Mouse (Mus musculus): ENCODE results near the gene Sde2. TPM values are rescaled to one million over a fixed set of nuclear protein-coding genes. Genes with fewer than 3 reads are reported as not detected.
"Not testable (repeated sequence)": the region's sequence is repeated elsewhere in the genome, so short reads cannot be mapped to it uniquely, and the experiment has no call there.

The Sde2 gene
- total RNA-seq, 2 experiments from 2014 or later: 8.7 to 11.4 TPM

DNA sequence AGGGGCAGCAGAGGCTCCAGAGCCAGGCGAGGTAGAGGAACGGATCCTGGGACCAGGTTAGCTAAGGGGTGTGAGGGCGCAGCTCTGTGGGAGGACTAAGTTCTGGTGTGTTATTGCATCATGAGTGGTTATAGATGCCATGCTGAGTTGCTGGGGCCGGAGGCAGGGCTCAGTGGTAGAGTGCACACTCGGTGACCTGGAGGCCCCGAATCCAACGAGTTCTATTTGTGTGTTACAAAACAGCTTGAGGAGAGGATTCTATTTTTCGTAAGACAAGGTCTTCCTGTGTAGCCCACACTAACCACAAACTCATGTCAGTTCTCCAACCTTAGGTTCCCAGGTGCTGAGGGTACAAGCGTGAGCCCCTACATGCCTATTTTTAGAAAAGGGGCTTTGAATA lies 33.6 kb downstream of the Sde2 start:
- DNase-seq: no peak

DNA sequence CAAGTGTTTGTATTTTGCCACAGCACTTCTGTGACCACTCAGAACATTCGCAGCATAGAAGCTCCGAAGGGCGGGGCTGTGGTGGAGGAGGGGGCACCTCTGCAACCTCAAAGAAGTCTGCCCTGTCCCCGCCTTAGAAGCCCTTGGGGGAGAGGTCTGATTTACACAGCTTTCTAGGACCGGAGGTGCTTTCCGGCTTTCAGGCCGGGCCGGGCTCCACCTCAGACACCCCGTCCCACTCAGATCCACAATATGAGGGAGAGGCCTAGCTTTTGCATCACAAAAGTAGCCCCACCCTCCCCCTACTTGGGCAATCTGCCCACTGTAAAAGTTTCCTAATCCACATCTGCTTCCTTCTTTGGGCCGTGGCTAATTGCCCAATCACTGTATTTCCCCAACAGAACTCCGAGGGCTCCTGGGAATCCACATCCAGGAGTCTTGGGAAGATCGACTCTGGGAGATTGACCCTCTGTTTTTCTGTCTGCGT lies 37.7 kb downstream of the Sde2 start:
- DNase-seq: peak; percentile 81

DNA sequence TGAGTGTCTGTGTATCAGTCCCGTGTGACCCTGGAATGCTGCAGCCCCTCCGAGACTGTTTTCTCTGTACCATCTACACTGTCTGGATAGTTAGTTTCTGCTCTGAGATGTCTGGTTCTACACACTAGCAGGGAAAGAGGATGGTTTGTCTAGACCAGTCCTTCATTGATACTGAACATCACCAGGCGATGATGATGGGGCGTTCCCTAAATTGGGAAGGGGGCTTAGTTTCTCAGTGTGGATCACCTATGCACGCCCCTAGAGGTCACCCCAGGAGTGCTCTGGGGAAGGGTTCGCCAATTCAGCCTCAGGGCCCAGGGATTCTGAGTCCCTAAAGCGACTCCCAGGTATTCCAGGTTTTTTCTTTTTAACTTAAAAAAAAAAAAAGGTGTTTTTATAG lies 38.2 kb downstream of the Sde2 start:
- no peak for DNase-seq

DNA sequence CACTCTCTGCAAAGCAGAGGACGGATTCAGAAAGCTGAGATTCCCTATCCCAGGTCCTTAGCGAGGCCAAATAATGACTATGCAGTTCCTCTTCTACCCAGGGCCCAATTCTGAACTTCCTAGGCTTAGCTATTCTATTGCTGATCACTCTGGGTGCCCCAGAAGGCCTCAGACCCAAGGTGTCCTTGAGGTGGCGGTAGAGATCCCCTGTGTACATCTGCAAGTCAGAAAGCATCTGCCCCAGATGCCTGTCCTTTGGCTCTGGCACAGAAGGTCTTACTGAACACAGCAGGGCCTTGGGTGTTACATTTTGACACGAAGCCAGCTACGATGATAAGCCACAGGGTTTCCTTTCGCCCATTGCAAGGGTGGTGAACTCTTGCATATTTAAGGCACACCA lies 38.9 kb downstream of the Sde2 start:
- DNase-seq: no peak

DNA sequence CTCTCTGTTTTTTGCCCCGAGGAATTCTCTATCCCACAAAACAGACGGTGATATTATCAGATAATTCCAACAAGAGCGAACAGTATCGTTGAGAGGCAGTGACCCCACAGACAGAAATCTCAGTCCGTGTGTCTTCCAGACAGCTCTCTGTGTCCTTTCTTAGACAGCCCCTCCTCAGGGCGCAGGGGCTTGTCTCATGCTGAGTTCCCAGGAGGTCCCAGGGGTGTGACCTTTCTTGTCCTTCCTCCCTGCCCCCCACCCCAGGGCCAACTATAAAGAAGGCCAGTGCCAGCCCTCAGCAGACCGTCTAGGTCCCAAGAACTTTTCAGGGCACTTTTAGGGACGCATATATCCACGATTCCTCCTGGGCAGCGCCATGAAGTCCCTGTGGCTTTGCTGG lies 41.9 kb downstream of the Sde2 start, which contains the start of gene Lefty2:
TSS of gene Lefty2 (plus strand) at position 301 of the 400 bp plus-strand sequence.
- DNase-seq: no peak

DNA sequence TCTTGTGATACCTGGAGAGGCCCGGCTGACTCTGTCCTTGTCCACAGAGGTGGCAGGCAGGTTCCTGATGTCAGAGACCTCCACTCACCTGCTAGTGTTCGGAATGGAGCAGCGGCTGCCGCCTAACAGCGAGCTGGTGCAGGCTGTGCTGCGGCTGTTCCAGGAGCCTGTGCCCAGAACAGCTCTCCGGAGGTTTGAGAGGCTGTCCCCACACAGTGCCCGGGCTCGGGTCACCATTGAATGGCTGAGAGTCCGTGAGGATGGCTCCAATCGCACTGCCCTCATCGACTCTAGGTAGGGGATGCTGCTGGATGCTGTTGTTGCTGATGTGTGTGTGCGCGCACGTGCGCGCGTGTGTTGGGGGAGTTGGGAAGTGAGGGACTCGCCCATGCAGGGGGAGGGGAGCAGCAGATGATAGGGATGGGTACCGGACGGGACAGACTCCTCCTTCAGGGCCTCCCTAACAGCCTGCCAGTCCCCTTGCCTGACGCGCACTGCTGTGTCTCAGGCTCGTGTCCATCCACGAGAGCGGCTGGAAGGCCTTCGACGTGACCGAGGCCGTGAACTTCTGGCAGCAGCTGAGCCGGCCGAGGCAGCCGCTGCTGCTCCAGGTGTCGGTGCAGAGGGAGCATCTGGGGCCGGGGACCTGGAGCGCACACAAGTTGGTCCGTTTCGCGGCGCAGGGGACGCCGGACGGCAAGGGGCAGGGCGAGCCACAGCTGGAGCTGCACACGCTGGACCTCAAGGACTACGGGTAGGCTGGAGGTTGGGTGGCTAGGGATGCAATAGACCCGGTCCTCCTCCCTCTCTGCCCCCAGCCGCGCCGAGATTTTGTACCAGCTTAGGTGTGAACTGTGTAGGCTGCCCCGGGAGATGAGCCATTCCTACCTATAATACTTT lies 43.4 kb downstream of the Sde2 start:
- not testable (repeated sequence) for DNase-seq

DNA sequence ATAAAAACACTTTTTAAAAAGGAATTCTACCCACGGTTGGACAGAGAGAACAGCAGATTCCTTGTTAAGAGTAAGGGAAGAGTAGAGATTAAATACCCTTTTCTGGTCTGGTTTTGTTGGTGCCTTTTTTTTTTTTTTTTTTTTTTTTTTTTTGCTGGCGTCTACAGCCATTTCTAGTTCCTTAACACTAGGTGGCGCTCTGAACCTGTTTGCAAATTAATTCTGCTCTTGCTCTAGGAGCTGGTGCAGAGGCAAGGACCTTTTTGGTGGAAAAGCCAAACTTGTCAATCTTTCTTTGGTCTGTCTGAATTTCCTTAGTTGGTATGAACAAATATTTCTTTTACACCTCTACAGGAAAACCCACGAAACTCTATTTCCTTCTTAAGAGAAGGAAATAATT lies 50.2 kb downstream of the Sde2 start:
- DNase-seq: no peak

DNA sequence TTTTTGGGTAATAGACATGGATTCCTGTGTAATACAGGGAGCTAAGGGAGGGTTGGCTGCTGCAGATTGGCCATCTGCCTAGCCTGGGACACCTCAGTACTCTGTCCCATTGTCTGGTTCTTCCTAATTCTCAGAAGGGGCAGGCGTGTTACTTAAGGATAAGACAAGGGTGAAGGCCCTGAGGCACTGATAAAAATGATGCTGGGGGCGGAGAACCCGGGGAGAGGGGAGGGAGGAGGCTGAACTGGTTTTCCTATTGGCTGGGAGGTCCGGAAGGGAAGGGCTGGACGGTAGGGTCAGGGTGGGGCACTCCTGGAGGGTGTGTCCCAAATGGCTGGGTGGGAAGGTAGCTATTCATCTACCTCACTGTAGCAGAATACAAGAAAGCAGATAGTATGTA lies 52.0 kb downstream of the Sde2 start:
- DNase-seq: no peak

DNA sequence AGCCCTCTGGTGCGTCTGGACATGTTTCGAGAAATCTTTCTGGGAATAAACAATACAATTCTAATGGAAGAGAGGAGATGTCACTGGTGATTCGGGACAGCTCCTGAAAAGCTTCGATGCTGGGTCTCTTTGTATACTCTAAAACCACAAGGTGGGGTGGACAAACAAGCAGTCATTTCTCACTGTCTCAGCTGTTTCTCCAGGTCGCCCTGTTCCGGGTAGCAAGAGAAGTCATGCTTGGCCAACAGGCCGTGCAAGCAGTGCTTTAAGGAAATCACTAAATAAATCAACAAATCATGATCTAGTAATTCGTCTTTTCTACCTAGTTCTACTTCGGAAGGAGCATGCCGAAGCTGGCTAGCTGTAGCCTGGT lies 52.7 kb downstream of the Sde2 start:
- DNase-seq: no peak

DNA sequence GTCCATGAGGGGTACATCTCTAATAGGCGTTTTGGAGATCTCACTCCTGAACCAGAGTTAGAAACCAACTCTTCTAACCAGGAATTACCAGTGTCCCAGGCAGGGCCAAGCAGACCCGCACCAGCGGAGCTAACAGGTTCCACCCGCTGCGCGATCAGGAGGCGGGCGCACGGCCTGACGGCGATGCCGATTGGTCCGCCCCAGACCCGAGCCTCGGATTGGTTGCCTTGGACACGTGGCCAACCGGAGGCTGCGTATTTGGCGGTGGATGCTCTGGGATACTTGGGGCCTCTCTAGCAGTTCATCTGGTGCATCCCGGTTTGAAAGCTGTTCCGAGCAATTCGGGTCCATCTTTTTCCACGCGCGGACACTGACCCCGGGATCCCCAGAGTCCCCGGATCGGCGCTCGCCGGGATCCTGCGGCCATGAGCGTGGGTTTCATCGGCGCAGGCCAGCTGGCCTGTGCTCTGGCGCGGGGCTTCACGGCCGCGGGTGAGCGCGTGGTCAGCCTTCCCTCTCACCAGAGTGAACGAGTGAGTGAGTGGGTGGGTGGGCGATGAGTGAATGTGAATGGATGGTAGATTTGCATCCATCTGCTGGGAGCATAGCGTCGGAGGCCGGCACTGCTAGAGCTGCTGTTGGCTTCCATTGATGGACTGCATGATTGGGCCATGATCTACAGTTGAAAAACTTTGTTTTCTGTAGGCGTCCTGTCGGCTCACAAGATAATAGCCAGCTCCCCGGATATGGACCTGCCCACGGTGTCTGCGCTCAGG lies 53.3 kb downstream of the Sde2 start, which contains the start of gene Pycr2:
TSS of gene Pycr2 (plus strand) at position 255 of the 776 bp plus-strand sequence.
- DNase-seq: peak; percentile 93

DNA sequence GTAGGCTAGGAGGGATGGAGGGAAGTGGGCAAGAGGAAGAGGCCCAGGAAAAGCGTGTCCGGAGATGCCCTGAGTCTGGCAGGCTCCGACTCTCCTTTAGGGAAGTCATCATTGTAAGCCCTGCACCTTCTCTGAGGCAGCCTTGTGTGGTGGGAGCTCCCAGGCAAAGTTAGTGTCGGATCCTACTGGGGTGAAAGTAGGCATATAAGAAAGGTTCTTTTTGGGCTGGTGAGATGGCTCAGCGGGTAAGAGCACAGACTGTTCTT lies 53.8 kb downstream of the Sde2 start:
- DNase-seq: no peak

DNA sequence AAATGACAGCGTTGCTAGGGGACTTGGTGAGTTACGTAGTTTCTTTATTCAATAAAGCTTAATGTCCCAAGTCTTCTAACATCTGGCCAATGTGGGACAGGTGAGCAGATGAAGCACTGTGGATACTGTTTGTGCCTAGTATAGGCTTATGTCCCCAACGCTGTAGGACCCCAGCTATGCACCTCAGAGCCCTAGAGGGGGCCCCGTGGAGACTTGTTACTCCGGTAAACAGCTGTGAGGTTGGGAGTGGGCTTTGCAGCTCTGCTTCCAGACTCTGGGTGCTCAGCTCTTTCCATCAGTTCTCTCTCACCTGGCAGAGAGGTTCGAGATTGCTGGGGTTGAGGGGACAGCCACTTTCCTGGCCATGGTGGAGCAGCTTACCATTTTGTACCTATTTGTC lies 54.4 kb downstream of the Sde2 start:
- no peak for DNase-seq

DNA sequence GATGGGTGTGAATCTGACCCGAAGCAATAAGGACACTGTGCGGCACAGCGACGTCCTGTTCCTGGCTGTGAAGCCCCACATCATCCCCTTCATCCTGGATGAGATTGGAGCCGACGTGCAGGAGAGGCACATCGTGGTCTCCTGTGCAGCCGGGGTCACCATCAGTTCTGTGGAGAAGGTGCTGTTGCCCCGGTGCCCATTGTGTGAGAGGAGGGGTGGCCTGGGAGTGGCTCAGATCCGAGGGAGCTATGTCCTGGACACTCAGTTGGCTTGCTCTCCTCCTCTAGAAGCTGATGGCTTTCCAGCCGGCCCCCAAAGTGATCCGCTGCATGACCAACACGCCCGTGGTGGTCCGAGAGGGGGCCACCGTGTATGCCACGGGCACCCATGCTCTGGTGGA lies 54.9 kb downstream of the Sde2 start:
- DNase-seq: no peak

DNA sequence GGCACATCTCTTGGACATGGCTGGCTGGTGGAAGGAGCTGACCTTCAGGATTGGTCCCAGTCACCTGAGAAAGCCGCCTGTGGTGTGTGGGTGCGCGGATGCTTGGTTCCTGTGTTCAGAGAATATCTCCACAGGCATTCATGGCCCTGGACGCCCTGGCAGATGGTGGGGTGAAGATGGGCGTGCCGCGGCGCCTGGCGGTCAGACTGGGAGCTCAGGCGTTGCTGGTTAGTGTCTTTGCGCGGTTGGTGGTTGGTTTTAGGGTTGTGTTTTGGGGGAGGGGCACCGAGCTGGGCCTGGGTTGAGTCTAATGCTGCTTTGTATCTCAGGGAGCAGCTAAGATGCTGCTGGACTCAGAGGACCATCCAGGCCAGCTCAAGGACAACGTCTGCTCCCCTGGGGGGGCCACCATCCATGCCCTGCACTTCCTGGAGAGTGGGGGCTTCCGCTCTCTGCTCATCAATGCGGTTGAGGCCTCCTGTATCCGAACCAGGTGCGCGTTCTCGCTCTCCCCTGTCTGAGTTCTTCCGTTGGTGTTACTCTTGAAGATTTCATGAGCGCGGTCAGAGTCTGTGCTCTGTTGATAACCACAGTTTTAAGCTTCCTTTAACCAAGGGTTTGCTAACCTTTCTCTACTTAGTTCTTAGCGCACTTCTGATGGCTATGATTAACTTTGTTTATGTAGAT lies 55.7 kb downstream of the Sde2 start:
- DNase-seq: no peak

DNA sequence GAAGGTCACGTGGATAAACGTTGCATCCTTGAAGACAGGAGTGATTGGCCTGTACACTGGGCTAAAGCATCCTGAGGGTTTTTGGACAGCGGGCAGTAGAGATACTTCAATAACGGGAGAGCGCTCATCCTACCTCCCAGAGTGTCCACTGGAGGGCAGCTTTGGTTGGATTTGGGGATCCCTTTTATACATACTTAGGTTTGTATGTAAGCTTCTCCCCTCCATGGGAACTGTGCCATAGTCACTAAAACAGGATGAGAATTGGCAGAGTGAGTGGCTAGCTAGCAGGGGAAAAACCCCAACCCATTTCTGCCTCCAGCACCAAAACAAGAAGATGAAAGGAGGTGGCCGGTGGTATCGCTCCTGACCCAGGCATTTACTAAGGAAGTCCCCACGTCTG lies 60.2 kb downstream of the Sde2 start:
- no peak for DNase-seq

DNA sequence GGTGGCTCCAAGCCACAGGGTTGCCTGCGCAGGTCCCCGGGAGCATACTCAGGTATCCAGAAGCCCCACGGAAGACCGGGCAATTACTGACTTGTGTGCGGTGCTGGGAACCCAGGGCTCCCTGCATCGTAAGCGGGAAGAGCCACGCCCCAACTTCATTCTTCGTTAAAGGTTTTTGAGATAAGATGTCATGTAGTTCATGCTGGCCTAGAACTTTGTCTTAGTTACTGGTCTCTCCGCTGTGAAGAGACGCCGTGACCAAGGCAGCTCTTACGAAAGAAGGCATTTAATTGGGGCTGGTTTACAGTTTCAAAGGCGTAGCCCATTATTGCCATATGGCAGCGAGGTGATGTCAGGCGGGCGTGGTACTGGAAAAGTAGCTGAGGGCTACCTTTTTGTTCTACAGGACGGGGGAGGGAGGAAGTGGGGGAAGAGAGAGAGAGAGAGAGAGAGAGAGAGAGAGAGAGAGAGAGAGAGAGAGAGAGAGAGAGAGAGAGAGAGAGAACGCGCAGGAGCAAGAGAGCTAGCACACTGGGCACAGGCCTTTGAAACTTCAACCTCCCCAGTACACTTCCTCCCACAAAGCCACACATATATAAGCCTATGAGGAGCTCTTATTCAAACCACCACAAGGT lies 60.8 kb downstream of the Sde2 start:
- DNase-seq: no peak

DNA sequence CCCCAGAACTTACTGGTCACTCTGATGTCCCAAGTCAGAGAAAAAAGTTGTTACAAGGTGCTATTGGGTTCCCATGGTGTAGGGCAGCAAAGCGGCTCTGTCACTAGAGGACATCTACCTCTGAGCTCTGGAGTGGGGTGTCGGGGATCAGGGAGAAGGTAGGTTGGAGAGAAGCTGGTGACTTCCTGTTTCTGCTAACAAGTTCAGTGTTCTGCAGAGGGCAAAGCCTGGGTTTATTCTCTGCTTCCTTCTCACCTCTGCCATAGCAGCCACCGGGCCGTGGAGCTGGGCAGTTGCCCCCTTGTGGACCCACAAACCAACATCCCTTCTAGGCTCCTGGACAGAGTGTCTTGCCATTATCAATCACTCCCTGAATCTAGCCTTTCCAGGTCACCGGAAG lies 61.9 kb downstream of the Sde2 start:
- DNase-seq: no peak

DNA sequence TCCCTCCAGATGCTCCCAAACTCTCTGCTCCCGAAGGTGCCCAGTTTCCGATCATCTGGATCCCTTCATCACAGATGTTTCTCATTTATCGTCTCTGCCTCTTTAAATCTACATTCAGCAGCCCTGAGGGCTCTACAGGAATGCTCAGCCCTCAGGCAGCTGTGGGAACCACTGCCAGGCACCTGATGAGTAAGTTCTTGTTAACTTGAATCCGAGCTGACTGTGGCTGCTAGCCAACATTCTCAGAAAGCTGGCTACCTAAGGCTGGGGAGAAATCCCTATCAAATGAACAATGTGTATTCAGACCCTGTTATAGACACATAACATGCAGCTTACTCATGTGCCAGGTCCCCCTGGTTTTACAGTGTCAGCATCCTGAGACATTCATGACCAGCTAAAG lies 62.9 kb downstream of the Sde2 start:
- no peak for DNase-seq

DNA sequence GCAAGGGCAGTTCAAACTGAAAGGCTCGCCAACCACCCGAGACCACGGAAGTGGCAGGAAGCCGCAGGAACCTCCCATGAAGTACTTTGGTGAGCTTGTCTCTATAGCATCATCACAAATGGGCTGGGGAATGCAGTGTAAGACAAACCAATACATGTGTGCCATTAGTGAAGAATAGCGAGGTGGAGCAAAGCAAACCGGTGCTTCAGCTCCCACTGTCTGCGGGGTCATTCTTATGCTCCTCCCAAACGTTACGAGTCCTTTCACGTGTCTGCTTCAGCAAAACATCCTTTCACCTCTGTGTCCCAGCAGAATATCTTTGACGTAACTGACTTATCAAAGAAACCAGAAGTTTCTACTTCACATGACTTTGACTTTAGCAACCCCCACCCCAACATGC lies 65.5 kb downstream of the Sde2 start:
- no peak for DNase-seq

DNA sequence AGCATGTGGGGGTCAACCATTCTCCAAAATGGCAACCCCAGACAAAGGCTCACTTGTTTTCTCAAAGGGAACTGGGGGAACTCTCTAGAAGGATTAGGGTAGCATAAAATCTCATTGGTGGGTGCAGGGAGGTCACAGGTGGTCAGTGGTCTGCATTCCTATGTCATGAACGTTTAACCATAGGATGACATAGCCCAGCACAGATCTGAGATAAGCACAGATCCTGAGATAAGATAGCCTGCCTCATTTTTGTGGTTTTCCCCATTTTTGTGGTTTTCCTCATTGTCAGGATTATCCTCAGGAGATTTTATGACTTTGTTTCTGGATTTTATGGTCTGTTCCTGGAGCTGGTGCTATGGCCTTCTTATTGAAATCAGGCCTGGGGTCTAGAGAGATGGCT lies 66.1 kb downstream of the Sde2 start:
- no peak for DNase-seq
